Mouse (Mus musculus): ENCODE results near the gene Zfp180.

GRCm38 (mm10) chr7:24116655-24117054, 34.9 kb downstream of the Zfp180 start:
- TF ChIP-seq CTCF (IDR thresholded peaks at IDR 0.05; ENCODE audit: low read depth, low read length) (no peak), POLR2A (IDR thresholded peaks at IDR 0.05; ENCODE audit: extremely low read depth, insufficient read depth, low read length) (no peak)
